Comparison of ENCODE assay signal across 11 mouse cellular contexts in genomic region chr3:146027116-146027515, GRCm38 (mm10). TPM values are rescaled to one million over a fixed set of nuclear protein-coding genes. Genes with fewer than 3 reads are reported as not detected.
DNase-seq lines count a peak whose midpoint lies in the region; ATAC-seq lines count a peak whose summit lies in the region.
"Had no signal": no experiment of that assay in that cellular context is flagged by ENCODE, and none has a peak within 500 bp of the region (broad histone marks: within the 10 kb centered on the region; RNA-seq: fewer than 3 reads in every experiment).

No protein-coding gene starts in this region.

- H3K4me3 ChIP-seq in intestine, embryonic 16.5 days (ENCODE audit: low read length) = no peak overlapping the region
- no peak overlapping the region for H3K4me3 ChIP-seq in lung, embryonic 16.5 days (ENCODE audit: low read length)
- no peak overlapping the region for H3K4me3 ChIP-seq in forebrain, embryonic 16.5 days (replicated peaks; ENCODE audit: low read length)

- ATAC-seq in intestine, embryonic 16.5 days = peak; percentile 80
- ATAC-seq in lung, embryonic 16.5 days (ENCODE audit: low read depth) = peak; percentile 87
- ATAC-seq in forebrain, embryonic 16.5 days = no peak

- no peak overlapping the region for H3K4me2 ChIP-seq in intestine, embryonic 16.5 days (ENCODE audit: low read depth, low read length)
- H3K4me2 ChIP-seq in lung, embryonic 16.5 days (ENCODE audit: low read depth, low read length) = no peak overlapping the region; the same call in 1 of the 2 replicates
- no peak overlapping the region for H3K4me2 ChIP-seq in forebrain, embryonic 16.5 days (ENCODE audit: low read length)

- H3K36me3 ChIP-seq in intestine, embryonic 16.5 days (ENCODE audit: control insufficient read depth, insufficient read depth, low read length) = no peaks in the 10 kb centered on the region; the same call in 1 of the 2 replicates
- no peaks in the 10 kb centered on the region for H3K36me3 ChIP-seq in lung, embryonic 16.5 days (ENCODE audit: control insufficient read depth, insufficient read depth, low read length)
- no peaks in the 10 kb centered on the region for H3K36me3 ChIP-seq in forebrain, embryonic 16.5 days (ENCODE audit: control insufficient read depth, insufficient read depth)

- H3K27me3 ChIP-seq in intestine, embryonic 16.5 days (replicated peaks; ENCODE audit: control insufficient read depth, insufficient read depth, low read length) = no peaks in the 10 kb centered on the region
- no peaks in the 10 kb centered on the region for H3K27me3 ChIP-seq in lung, embryonic 16.5 days (ENCODE audit: control insufficient read depth, insufficient read depth, low read depth, low read length)
- H3K27me3 ChIP-seq in forebrain, embryonic 16.5 days (replicated peaks; ENCODE audit: control insufficient read depth, insufficient read depth, low read length) = no peaks in the 10 kb centered on the region

- H3K9me3 ChIP-seq in intestine, embryonic 16.5 days (ENCODE audit: control insufficient read depth, low read length) = no peaks in the 10 kb centered on the region
- H3K9me3 ChIP-seq in lung, embryonic 16.5 days (ENCODE audit: control insufficient read depth, low read length) = no peaks in the 10 kb centered on the region
- no peaks in the 10 kb centered on the region for H3K9me3 ChIP-seq in forebrain, embryonic 16.5 days (ENCODE audit: control insufficient read depth, low read length)

- 36% methylated on average over 6 of the region's 6 CpGs for WGBS in intestine, embryonic 16.5 days
- 28% methylated on average over 6 of the region's 6 CpGs for WGBS in lung, embryonic 16.5 days
- 46% methylated on average over 6 of the region's 6 CpGs for WGBS in forebrain, embryonic 16.5 days

- H3K9ac ChIP-seq in intestine, embryonic 16.5 days (ENCODE audit: low read depth, low read length) = no peak overlapping the region
- H3K9ac ChIP-seq in lung, embryonic 16.5 days (ENCODE audit: low read length) = no peak overlapping the region
- H3K9ac ChIP-seq in forebrain, embryonic 16.5 days (replicated peaks; ENCODE audit: low read depth, low read length) = no peak overlapping the region

- no peak overlapping the region; the same call in 1 of the 2 replicates for H3K27ac ChIP-seq in intestine, embryonic 16.5 days (ENCODE audit: low read length)
- H3K27ac ChIP-seq in lung, embryonic 16.5 days (ENCODE audit: low read length) = peak overlapping the region; percentile 68
- no peak overlapping the region for H3K27ac ChIP-seq in forebrain, embryonic 16.5 days (ENCODE audit: low read length)

- peaks cover 5% of the 10 kb centered on the region; the same call in 1 of the 2 replicates for H3K4me1 ChIP-seq in intestine, embryonic 16.5 days (ENCODE audit: control insufficient read depth, insufficient read depth, low read length)
- H3K4me1 ChIP-seq in lung, embryonic 16.5 days (replicated peaks; ENCODE audit: control insufficient read depth, insufficient read depth, low read length) = no peaks in the 10 kb centered on the region; the same call in 1 of the 2 replicates
- peaks cover 2% of the 10 kb centered on the region; the same call in 1 of the 2 replicates for H3K4me1 ChIP-seq in forebrain, embryonic 16.5 days (replicated peaks; ENCODE audit: control insufficient read depth, insufficient read depth, low read length)

- intact Hi-C loops in heart, postnatal 25 days (cut with DNase I) = no loop called here
- intact Hi-C loops in left cerebral cortex, postnatal 25 days (cut with DNase I) = no loop called here

- peak; percentile 21 for DNase-seq in heart, adult 11 months
- no peak for DNase-seq in heart, postnatal 25 days (ENCODE audit: low spot score)
- DNase-seq in A20 (ENCODE audit: low read depth, low spot score) = peak; percentile 31
- DNase-seq in layer of hippocampus, postnatal 36 days = no peak
- no peak for DNase-seq in left cerebral cortex, postnatal 25 days (ENCODE audit: low spot score in 2 of 2)
- DNase-seq: B cell, adult 2 months; cerebellum, adult 9-11 months; heart, postnatal 10 days had no signal

RNA-seq across cellular contexts. Expression of gene Syde2, which starts 39.4 kb away (rescaled TPM):
- 10 to 100 TPM; 18.1 to 21.5 TPM for total RNA-seq in heart, postnatal 25 days (2021)
- polyA plus RNA-seq in intestine, embryonic 16.5 days (2015; fragmentation: Nextera tagmentation; extraction: Ambion mirVana) = 1.2 and 1.4 TPM in 2 replicates
- polyA plus RNA-seq in lung, embryonic 16.5 days (2015; fragmentation: Nextera tagmentation; extraction: Ambion mirVana) = 2.4 and 2.5 TPM in 2 replicates
- 1 to 10 TPM; 3.6 to 4.0 TPM for total RNA-seq in layer of hippocampus, postnatal 36 days (2021)
- 1 to 10 TPM; 2.7 to 3.8 TPM for total RNA-seq in left cerebral cortex, postnatal 25 days (2021)
- 0.61 and 0.82 TPM in 2 replicates for polyA plus RNA-seq in forebrain, embryonic 16.5 days (2015; fragmentation: Nextera tagmentation; extraction: Ambion mirVana)

Comparison
In these comparisons a context has a peak if more than half of its experiments do, and no peak if none do; other contexts are left out.
1. DNase-seq: peak in heart, adult 11 months (single experiment) and A20 (single experiment); none in heart, postnatal 25 days (single experiment), layer of hippocampus, postnatal 36 days (0 of 2) and left cerebral cortex, postnatal 25 days (0 of 2).